Mouse (Mus musculus): ENCODE data around the gene Hcst. TPM values are rescaled to one million over a fixed set of nuclear protein-coding genes. Genes with fewer than 3 reads are reported as not detected.

Hcst gene
- total and polyA plus RNA-seq, 2 experiments from 2014 or later, result 0.54 TPM; not detected in 1

- peak; percentile 83 for TF ChIP-seq CTCF (IDR thresholded peaks at IDR 0.05)
- Histone ChIP-seq H3K36me3 (ENCODE audit: insufficient read depth, low read length) (peaks cover 20% of the 10 kb centered on the region), H3K27ac (ENCODE audit: low read depth, low read length) (no peak overlapping the region), H3K4me1 (ENCODE audit: insufficient read depth, low read length) (no peaks in the 10 kb centered on the region), H3K9ac (replicated peaks; ENCODE audit: low read length, poor library complexity, severe bottlenecking) (no peak overlapping the region), H3K9me3 (ENCODE audit: low read length) (no peaks in the 10 kb centered on the region), H3K4me2 (ENCODE audit: low read depth, low read length, poor library complexity, severe bottlenecking) (no peak overlapping the region), H3K27me3 (ENCODE audit: insufficient read depth, low read length) (no peaks in the 10 kb centered on the region), H3K4me3 (ENCODE audit: low read depth, low read length) (no peak overlapping the region)
- ATAC-seq (ENCODE audit: low FRiP score) (peak; percentile 82; the same call in 1 of the 2 replicates), DNase-seq (ENCODE audit: low spot score) (peak; percentile 93)
- WGBS, result 6% methylated on average over 3 of the region's 3 CpGs
These were observed 12.1 kb upstream of the Hcst start for GRCm38 (mm10) chr7:30431793-30432192.

DNA sequence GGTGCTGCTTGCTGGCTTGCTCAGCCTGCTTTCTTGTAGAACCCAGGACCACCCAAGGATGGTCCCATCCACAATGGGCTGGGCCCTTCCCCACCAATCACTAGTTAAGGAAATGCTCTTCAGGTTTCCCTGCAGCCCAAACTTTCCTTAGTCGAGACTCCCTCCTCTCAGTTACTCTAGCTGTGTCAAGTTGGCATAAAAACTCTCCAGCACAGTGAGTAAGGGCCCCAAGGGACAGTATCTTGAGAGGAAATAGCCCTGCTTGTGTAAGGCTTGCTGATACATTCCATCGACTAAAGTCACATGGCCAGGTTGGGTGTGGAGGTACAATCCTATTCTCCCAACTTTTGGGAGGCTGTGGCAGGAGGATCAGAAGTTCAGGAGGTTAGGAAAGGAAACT lies 10.5 kb upstream of the Hcst start:
- Histone ChIP-seq H3K4me2 (ENCODE audit: low read depth, low read length, poor library complexity, severe bottlenecking) (no peak overlapping the region), H3K9me3 (ENCODE audit: low read length) (no peaks in the 10 kb centered on the region), H3K9ac (replicated peaks; ENCODE audit: low read length, poor library complexity, severe bottlenecking) (no peak overlapping the region), H3K27me3 (ENCODE audit: insufficient read depth, low read length) (no peaks in the 10 kb centered on the region), H3K36me3 (ENCODE audit: insufficient read depth, low read length) (peaks cover 24% of the 10 kb centered on the region), H3K4me3 (ENCODE audit: low read depth, low read length) (no peak overlapping the region), H3K27ac (ENCODE audit: low read depth, low read length) (no peak overlapping the region), H3K4me1 (ENCODE audit: insufficient read depth, low read length) (no peaks in the 10 kb centered on the region)
- ATAC-seq (ENCODE audit: low FRiP score) (no peak), DNase-seq (ENCODE audit: low spot score) (no peak)
- 68% methylated on average over 2 of the region's 2 CpGs for WGBS
- TF ChIP-seq CTCF (IDR thresholded peaks at IDR 0.05), result no peak

DNA sequence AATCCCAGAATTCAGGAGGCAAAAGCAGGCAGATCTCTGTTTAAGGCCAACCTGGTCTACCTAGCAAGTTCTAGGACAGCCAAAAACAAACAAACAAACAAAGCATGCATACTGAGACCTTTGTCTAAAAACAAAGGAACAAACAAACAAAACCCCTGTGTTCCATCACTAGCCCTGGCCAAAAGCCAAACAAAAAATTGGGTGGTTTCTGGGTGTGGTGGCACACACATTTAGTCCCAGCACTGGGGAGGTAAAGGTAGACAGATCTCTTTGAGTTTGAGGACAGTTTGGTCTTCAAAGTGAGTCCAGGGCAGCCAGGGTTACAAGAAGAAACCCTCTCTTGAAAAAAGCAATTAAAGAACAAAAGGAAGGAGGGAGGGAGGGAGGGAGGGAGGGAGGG lies 9.7 kb upstream of the Hcst start:
- no peak for TF ChIP-seq CTCF (IDR thresholded peaks at IDR 0.05)
- DNase-seq (ENCODE audit: low spot score), result no peak
- Histone ChIP-seq H3K9me3 (ENCODE audit: low read length) (no peaks in the 10 kb centered on the region), H3K4me1 (ENCODE audit: insufficient read depth, low read length) (no peaks in the 10 kb centered on the region), H3K36me3 (ENCODE audit: insufficient read depth, low read length) (peaks cover 21% of the 10 kb centered on the region), H3K27ac (ENCODE audit: low read depth, low read length) (no peak overlapping the region), H3K27me3 (ENCODE audit: insufficient read depth, low read length) (no peaks in the 10 kb centered on the region), H3K9ac (replicated peaks; ENCODE audit: low read length, poor library complexity, severe bottlenecking) (no peak overlapping the region), H3K4me2 (ENCODE audit: low read depth, low read length, poor library complexity, severe bottlenecking) (no peak overlapping the region), H3K4me3 (ENCODE audit: low read depth, low read length) (no peak overlapping the region)
- no peak for ATAC-seq (ENCODE audit: low FRiP score)

- H3K9ac ChIP-seq (replicated peaks; ENCODE audit: low read length, poor library complexity, severe bottlenecking), result peak overlapping the region; percentile 69
- DNase-seq (ENCODE audit: low spot score) (peak; percentile 26), ATAC-seq (ENCODE audit: low FRiP score) (no peak)
- H3K4me3 ChIP-seq (ENCODE audit: low read depth, low read length), result peak overlapping the region; percentile 50
- WGBS, result 49% methylated on average over 23 of the region's 23 CpGs
- no peaks in the 10 kb centered on the region for H3K9me3 ChIP-seq (ENCODE audit: low read length)
- H3K27ac ChIP-seq (ENCODE audit: low read depth, low read length), result peak overlapping the region; percentile 69; the same call in 1 of the 2 replicates
- no peaks in the 10 kb centered on the region; the same call in 1 of the 2 replicates for H3K4me1 ChIP-seq (ENCODE audit: insufficient read depth, low read length)
- H3K36me3 ChIP-seq (ENCODE audit: insufficient read depth, low read length), result peaks cover 21% of the 10 kb centered on the region
- no peak for TF ChIP-seq CTCF (IDR thresholded peaks at IDR 0.05)
- H3K27me3 ChIP-seq (ENCODE audit: insufficient read depth, low read length), result no peaks in the 10 kb centered on the region
- H3K4me2 ChIP-seq (ENCODE audit: low read depth, low read length, poor library complexity, severe bottlenecking), result peak overlapping the region; percentile 81
These were observed 3.5 kb upstream of the Hcst start for GRCm38 (mm10) chr7:30423071-30423641.

GRCm38 (mm10) chr7:30422560-30422959 lies 2.9 kb upstream of the Hcst start:
- no peak for DNase-seq (ENCODE audit: low spot score)
- Histone ChIP-seq H3K4me3 (ENCODE audit: low read depth, low read length) (peak overlapping the region; percentile 50), H3K9ac (replicated peaks; ENCODE audit: low read length, poor library complexity, severe bottlenecking) (peak overlapping the region; percentile 69), H3K4me2 (ENCODE audit: low read depth, low read length, poor library complexity, severe bottlenecking) (peak overlapping the region; percentile 81), H3K9me3 (ENCODE audit: low read length) (no peaks in the 10 kb centered on the region), H3K36me3 (ENCODE audit: insufficient read depth, low read length) (peaks cover 21% of the 10 kb centered on the region), H3K4me1 (ENCODE audit: insufficient read depth, low read length) (no peaks in the 10 kb centered on the region; the same call in 1 of the 2 replicates), H3K27ac (ENCODE audit: low read depth, low read length) (peak overlapping the region; percentile 69), H3K27me3 (ENCODE audit: insufficient read depth, low read length) (no peaks in the 10 kb centered on the region)
- no peak for ATAC-seq (ENCODE audit: low FRiP score)
- TF ChIP-seq CTCF (IDR thresholded peaks at IDR 0.05), result no peak
- 9% methylated on average over 9 of the region's 9 CpGs for WGBS

DNA sequence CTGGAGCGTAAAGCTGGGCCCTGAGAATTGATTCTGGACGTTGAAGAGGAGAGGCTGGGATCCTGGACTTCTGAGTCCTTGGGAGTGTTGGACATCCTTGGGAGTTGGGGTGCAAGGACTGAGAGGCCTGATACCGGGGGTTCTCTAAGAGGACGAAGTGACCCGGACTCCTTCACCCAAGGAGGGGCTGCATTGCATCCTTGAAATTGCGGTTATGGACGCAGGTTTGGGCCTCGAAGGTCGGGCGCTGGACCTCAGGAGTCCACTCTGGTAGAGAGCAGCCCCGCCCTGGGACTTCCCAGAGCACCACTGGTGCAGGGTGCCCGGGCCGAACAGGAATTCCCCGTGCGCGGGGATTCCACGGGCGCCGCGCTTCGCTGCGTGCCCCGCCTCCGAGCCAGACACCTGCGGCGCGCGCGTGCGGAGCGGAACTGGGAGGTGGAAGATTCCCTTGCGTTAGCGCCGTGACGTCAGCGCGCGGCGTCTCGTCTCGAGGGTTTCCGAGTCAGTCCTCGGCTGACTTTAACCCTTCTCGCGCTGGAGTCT lies 2.3 kb upstream of the Hcst start:
- Histone ChIP-seq H3K27me3 (ENCODE audit: insufficient read depth, low read length) (no peaks in the 10 kb centered on the region), H3K36me3 (ENCODE audit: insufficient read depth, low read length) (peaks cover 16% of the 10 kb centered on the region), H3K27ac (ENCODE audit: low read depth, low read length) (peak overlapping the region; percentile 69), H3K4me3 (ENCODE audit: low read depth, low read length) (peak overlapping the region; percentile 50), H3K9ac (replicated peaks; ENCODE audit: low read length, poor library complexity, severe bottlenecking) (peak overlapping the region; percentile 69), H3K4me2 (ENCODE audit: low read depth, low read length, poor library complexity, severe bottlenecking) (peak overlapping the region; percentile 81), H3K9me3 (ENCODE audit: low read length) (no peaks in the 10 kb centered on the region), H3K4me1 (ENCODE audit: insufficient read depth, low read length) (no peaks in the 10 kb centered on the region; the same call in 1 of the 2 replicates)
- DNase-seq (ENCODE audit: low spot score) (peak; percentile 93), ATAC-seq (ENCODE audit: low FRiP score) (peak; percentile 91)
- under 1% methylated on average over 45 of the region's 45 CpGs for WGBS
- no peak for TF ChIP-seq CTCF (IDR thresholded peaks at IDR 0.05)
